Mouse (Mus musculus): ENCODE data around the gene Abcg8.

- no peak for TF ChIP-seq CTCF (IDR thresholded peaks at IDR 0.05; ENCODE audit: control insufficient read depth, insufficient read depth, insufficient read length)
- no peak for TF ChIP-seq MAX (IDR thresholded peaks at IDR 0.05)
Observed at GRCm38 (mm10) chr17:84731361-84731760, 55.3 kb downstream of the Abcg8 start.
